Mouse (Mus musculus) T-helper 1 cell (primary cell): ENCODE data around the gene Lct.
"Not testable (repeated sequence)": the region's sequence is repeated elsewhere in the genome, so short reads cannot be mapped to it uniquely, and the experiment has no call there.

Experiments
- in situ Hi-C: fragments of 300-600 bp; cut with MboI, MseI; formaldehyde crosslinking; loops from one replicate; pipeline ENCODE4 v1.15.1; 2025; ENCODE audit warnings: high pct_unique_total_duplicates

Lct gene

DNA sequence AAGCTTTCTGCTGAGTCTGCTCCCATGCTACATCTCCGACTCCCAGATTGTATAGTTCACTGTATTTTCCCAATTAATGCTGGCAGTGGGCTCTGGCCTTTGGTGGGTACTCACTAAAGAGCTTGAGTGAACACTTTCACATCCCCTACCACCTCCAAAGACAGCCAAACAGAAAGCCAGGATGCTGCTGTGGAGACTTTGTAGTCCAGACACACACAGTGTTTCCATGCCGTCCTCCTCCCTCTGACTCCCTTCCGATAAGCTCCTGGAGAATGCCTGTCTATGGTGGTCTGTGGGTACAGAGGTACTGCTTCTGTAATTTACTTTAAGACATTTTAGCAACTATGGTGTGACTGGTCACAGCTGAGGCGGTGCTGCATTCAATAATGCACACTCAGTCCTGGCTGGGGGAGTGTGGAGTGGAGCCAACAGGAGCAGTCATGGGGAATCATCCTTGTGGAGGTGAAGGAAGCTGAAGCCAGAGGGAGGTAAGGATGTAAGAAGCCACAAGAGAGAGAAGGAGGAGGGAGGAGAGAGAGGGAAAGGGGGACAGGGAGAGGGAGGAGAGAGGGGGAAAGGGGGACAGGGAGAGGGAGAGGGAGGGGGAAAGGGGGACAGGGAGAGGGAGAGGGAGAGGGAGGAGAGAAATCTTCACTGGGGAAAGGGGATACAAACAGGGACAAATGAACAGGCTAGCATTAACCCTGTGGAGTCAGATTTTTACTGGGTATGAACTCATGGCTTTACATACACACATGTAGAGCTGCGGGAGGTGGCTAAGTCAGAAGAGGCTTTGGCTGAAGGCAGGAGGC lies 32.2 kb downstream of the Lct start:
- in situ Hi-C loops: loop anchor here (10.0 to 25.0 kb wide), 2 partner anchors 809 to 949 kb away; no protein-coding TSS in a partner anchor

DNA sequence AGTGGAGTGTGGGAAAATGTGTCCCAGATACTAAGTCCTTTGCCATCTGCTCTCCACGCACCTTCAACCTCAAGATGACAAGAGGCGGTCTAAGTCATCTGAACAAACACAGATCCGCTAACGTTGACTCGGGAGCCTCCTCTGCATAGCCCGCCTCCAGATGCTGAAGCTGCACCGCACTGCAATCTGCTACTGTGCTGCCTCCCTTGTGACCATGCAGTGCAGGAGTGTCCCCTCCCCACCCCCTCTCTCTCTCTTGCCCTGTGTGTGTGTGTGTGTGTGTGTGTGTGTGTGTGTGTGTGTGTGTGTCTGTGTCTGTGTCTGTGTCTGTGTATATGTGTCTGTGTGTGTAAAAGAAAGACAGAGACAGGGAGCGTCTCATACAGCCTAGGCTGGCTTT lies 32.8 kb downstream of the Lct start:
- in situ Hi-C loops: loop anchor here (10.0 to 25.0 kb wide), 2 partner anchors 808 to 950 kb away; no protein-coding TSS in a partner anchor

DNA sequence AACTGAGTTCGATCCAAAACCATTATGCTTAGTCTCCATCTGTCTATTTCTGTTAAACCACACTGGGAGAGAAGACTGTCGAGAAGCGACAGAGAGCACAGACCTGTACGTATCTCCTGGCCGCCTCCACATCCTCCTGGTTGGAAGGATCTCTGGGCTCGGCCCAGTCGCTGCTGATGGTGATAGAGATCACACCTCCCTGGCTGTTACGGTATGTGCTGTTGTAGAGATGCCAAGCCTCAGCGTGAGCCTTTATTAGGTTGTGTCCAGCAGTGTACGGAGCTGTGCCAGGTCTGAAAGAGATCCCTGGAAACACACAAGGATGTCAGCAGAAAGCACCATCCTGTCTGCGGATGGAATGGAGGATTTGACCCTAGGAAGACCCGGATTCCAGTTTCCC lies 34.6 kb downstream of the Lct start:
- in situ Hi-C loops: loop anchor here (10.0 to 25.0 kb wide), 2 partner anchors 806 to 951 kb away; no protein-coding TSS in a partner anchor

DNA sequence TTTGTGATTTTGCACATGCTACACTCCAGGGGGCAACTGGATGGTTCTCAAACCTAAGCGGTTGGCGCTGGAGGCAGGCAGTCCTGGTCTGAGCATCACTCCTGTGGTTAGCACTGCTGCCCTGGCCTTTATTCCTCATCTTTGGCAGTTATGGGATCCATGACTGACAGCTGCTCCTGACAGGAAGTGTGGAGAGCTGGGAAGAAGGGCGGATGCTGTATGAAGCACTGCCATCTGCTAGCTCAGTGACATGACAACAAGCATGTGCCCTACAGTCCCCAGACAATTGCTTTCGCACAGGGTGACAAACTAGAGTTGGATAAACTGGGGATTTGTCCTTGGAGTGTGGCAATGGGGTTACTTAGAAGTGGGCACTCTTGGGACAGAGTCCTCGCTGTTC lies 37.8 kb downstream of the Lct start:
- in situ Hi-C loops: loop anchor here (10.0 to 25.0 kb wide), 2 partner anchors 803 to 955 kb away; no protein-coding TSS in a partner anchor

DNA sequence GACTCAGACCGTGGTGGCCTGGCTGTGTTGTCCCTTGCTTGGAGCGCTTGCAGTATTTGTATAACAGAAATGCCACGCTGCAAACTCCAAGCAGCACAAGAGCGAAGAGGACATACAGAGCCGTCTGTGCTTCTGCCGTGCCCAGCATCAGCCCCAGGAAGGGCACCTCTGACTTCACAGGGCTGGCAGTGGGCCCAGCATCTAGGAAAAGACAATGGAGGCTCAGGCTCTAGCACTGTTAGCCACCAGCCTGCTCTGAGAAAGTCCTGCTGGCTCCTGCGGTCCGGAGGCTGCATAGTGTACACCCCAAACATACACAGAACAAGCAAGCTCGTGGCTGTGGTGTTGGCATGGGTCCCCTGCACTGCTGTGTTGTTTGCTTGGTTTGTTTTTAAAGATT lies 43.0 kb downstream of the Lct start:
- in situ Hi-C loops: loop anchor here (10.0 to 25.0 kb wide), 2 partner anchors 550 to 798 kb away; no protein-coding TSS in a partner anchor

DNA sequence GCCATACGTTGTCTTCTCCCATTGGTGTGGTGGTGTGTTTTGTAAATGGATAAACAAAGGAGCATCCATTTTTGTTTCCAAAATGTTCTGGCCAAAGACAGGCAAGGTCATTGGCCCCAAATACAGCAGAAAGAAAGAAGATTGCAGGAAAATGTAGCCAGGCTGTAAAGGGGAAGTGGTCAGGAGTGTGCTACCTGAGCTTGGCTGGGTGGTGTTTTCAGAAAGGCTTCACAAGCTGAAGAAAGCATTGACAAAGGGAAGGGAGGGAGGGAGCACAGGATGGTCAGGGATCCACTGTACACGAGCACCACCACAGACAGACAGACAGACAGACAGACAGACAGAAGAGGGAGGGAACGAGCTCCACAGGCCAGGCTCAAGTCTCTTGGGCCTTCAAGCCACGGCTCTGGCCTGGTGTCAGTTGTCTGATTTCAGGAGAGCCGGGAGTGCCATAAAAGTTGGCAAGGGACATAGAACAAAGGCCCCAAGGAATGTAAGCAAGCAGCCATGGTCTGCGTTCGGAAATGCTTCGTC lies 43.9 kb downstream of the Lct start:
- in situ Hi-C loops: loop anchor here (10.0 to 25.0 kb wide), 2 partner anchors 551 to 797 kb away; no protein-coding TSS in a partner anchor

DNA sequence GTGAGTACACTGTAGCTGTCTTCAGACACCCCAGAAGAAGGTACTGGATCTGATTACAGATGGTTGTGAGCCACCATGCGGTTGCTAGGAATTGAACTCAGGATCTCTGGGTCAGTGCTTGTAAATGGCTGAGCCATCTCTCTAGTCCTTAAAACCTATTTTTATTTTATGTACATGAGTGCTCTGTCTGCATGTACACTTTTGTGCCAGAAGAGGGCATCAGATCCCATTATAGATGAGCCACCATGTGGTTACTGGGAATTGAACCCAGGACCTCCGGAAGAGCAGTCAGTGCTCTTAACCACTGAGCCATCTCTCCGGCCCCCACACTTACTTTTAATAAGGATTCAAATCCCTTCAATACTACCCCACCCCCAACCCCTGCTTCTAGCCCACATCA lies 45.2 kb downstream of the Lct start:
- in situ Hi-C loops: loop anchor here (10.0 to 25.0 kb wide), 2 partner anchors 552 to 796 kb away; no protein-coding TSS in a partner anchor

DNA sequence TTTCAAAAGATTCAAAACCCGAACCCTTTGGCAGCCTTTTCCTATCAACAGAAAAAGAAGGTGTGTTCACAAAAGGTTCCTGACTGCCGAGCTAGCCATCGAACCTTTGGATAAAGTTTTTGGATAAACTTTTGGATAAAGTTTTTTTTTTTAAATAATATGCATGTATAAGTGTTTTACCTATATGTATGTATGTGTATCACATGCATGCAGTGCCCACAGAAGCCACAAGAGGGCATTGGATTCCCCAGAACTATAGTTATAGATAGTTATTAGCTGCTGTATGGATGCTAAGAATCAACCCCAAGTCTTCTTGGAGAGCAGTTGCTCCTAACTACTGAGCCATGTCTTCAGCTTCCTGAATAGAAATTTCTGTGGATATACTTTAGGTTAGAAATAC lies 46.4 kb downstream of the Lct start:
- in situ Hi-C loops: loop anchor here (10.0 to 25.0 kb wide), 2 partner anchors 553 to 794 kb away; no protein-coding TSS in a partner anchor

DNA sequence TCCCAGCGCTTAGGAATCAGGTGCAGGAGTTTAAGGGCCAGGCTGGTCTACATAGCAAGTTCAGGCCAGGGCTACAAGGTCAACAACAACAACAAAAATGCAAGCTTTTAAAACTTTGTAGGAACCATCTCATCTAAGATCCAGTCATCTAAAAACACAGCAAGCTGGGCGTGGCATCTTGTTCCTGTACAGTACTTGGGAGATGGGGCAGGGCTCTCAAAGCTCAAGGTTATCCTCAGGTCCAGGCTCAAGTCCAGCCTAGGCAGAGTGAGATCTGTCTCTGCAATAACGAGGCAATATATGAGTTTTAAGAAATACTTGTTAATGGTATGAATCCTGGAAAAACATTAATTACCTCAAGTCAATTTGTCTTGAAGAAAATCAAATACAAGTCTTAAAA lies 49.6 kb downstream of the Lct start:
- in situ Hi-C loops: loop anchor here (5.0 to 25.0 kb wide), 2 partner anchors 54 to 791 kb away; no protein-coding TSS in a partner anchor

DNA sequence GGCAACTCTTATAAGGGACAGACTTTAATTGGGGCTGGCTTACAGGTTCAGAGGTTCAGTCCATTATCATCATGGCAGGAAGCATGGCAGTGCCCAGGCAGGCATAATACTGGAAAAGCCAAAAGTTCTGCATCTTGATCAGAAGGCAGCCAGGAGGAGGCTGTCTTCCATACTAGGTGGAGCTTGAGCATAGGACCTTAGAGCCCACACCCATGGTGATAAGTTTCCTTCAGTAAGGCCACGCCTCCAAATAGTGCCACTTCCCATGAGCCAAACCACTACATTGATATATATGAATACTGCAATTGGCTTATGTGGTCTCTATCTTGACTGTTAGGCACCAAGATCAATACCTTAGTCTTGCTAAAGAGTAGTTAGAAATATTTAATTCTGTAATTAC lies 52.2 kb downstream of the Lct start:
- in situ Hi-C loops: loop anchor here (5.0 to 25.0 kb wide), 2 partner anchors 56 to 789 kb away; no protein-coding TSS in a partner anchor

DNA sequence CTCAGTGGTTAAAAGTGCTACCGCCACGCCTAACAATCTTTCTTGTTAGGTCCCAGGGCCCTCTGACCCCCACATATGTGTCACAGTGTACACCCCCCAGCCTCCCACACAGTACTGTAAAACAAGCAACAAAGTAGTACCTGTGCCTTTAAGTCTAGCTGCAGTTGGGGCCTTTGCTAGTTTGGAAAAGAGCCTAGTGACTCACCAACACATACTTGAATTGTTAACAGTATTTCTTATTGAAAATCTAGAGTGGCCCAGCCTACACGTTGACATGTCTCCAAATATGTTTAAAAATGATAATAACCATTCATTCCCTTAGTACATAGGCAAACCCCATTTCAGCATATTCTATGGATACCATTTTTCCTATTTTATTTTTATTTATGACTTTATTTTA lies 57.4 kb downstream of the Lct start:
- in situ Hi-C loops: no loop called here

DNA sequence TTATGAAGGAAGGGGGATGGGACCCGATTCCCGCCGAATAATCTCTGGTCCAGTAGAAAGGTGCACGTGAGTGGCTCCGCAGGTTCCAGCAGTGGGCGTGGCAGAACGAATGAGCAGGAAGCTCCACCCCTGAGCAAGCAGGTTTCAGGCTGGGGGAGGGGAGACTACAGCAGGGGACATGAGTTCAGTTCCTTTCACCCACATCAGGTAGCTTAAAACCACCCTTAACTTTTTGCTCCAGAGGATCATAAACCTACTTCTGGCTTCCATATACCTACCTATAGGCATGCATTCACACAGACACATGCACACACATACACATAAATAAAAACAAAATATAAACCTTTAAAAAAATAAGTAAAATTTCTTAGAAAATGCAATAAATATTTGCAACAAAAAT lies 61.1 kb downstream of the Lct start:
- in situ Hi-C loops: not testable (repeated sequence)

DNA sequence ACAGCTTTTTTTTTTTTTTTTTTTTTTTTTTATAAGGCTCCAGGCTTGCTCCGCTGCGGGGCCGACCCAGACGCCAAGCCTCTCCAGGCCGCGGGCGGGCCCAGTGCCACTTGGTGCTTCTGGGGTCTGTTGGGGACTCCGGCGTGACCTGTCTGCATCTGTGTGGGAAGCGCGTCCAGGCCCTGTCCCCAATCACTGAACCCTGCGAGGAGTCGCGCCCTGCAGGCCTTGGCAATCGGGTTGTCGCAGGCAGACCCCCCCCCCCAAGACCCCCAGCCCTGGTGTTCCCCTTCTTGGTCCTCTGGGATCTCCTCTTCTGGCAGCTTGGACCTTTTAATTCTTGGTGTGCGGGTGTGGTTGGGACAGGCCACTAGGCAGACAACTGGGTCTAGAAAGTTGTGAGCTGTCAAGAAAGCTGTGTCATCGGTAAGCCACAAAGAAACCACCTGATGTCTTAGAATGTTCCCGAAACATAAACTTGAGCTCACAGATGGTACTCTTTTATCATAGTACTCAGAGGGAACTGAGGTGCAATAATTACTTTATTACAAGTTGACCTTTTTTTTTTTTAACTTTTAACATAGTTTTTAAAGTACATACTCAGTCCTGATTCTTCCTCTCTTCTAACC lies 83.3 kb downstream of the Lct start:
- in situ Hi-C loops: no loop called here

DNA sequence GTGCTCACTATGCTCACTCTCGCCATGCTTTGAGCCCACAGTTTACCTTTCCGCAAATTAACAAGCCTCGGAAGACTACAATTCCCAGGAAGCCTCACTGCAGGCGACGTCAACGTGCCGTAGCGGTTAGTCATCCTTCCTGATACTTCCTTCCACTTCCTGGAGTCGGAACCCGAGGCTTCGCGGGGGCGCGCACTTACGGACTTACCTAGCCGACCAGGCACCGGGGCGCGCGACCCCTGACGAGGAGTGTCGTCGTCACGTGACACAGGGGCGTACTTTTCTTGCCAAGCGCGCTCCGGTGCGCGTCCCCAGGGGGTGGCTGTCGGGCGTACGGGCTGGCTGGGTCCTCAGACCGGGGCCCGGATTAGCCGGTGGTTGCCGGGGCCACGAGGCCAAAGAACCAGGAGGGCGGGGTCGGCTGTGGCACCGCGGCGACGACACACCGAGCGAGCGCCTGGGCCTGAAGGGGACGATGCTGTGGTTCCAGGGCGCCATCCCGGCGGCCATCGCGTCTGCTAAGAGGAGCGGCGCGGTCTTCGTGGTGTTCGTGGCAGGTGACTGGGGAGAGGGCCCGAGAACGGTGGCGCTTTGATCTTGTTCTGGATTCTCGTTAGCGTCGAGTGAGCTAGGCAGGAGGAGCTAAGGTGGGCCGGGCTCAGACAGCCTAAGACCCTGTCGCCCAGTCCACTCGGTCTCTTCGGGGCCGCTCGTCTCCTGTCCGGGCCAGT lies 84.0 kb downstream of the Lct start:
- in situ Hi-C loops: no loop called here

DNA sequence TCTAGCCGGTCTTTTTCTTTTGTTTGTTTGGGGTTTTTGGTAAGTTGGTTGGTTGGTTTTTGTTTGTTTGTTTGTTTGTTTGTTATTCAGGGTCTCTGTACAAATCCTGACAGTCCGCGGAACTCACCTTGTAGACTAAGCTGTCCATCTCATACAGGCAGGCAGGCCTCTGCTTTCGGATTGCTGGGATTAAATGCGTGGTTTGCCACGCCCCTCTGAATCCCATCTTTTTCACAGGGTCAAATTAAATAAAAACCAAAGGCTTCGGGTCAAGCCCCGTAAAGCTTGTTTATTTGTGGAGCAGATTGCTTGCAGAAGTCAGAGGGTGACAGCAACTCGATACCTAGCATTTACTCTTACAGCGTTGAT lies 84.5 kb downstream of the Lct start, which contains the start of gene Ubxn4:
Gene Ubxn4 (plus strand): TSS at position 338 of the 369 bp plus-strand sequence.
- in situ Hi-C loops: no loop called here

DNA sequence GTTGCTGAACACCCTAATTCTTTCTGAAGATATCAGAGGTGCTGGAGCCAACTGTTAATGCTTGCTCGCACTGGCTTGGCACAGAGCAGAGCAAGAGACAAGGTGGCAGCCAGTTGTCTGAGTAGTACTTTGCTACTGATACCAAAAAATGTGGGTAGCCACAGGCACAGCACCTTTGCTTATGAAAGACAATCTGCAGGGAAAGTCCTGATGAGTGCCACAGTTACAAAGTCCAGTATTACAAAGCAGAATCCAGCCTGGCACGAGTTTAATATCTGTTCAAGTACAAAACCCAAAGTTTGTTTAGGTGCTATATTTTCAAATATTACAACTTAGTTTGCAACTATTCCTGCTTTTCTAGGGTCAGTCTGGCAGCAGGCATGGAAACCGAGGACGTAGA lies 92.9 kb downstream of the Lct start:
- in situ Hi-C loops: loop anchor here (10.0 kb wide), 1 partner anchor 1000 kb away; no protein-coding TSS in a partner anchor
